Mouse (Mus musculus): ENCODE results near the gene Synrg. TPM values are rescaled to one million over a fixed set of nuclear protein-coding genes. Genes with fewer than 3 reads are reported as not detected.

The Synrg gene
- 10 to 100 TPM; 49.3 to 73.8 (median 63.4) TPM for total RNA-seq (2022)

GRCm38 (mm10) chr11:83963991-83964921 lies at the start of gene Synrg:
TSS of gene Synrg (plus strand) at chr11:83964428.
- peak; percentile 83 for DNase-seq

- DNase-seq: no peak
These were observed 49.7 kb upstream of the Synrg start for GRCm38 (mm10) chr11:83914501-83914900.

GRCm38 (mm10) chr11:83922600-83922999 lies 41.6 kb upstream of the Synrg start:
- DNase-seq: no peak

GRCm38 (mm10) chr11:83927097-83927496 lies 37.1 kb upstream of the Synrg start:
- no peak for DNase-seq

- no peak for DNase-seq
These were observed 31.6 kb upstream of the Synrg start for GRCm38 (mm10) chr11:83932506-83933106.

GRCm38 (mm10) chr11:83933376-83933775 lies 30.9 kb upstream of the Synrg start:
- DNase-seq: no peak

- DNase-seq: peak; percentile 30
These were observed 28.1 kb upstream of the Synrg start for GRCm38 (mm10) chr11:83935986-83936665.

- DNase-seq: no peak
These were observed 25.7 kb upstream of the Synrg start for GRCm38 (mm10) chr11:83938556-83938955.

GRCm38 (mm10) chr11:83941950-83942840 lies 22.0 kb upstream of the Synrg start, which contains the start of gene Ddx52:
TSS of gene Ddx52 (plus strand) at chr11:83942062.
- DNase-seq: peak; percentile 86

- no peak for DNase-seq
These were observed 7.4 kb upstream of the Synrg start for GRCm38 (mm10) chr11:83956822-83957221.

- DNase-seq: no peak
These were observed 2.2 kb upstream of the Synrg start for GRCm38 (mm10) chr11:83961983-83962382.

- DNase-seq: no peak
These were observed 3.4 kb downstream of the Synrg start for GRCm38 (mm10) chr11:83967436-83968204.

- no peak for DNase-seq
These were observed 4.0 kb downstream of the Synrg start for GRCm38 (mm10) chr11:83968205-83968575.

GRCm38 (mm10) chr11:83969040-83969439 lies 4.8 kb downstream of the Synrg start:
- no peak for DNase-seq

GRCm38 (mm10) chr11:83974561-83975346 lies 10.5 kb downstream of the Synrg start:
- no peak for DNase-seq

- no peak for DNase-seq
These were observed 11.3 kb downstream of the Synrg start for GRCm38 (mm10) chr11:83975488-83975887.

GRCm38 (mm10) chr11:83976236-83976977 lies 12.2 kb downstream of the Synrg start:
- no peak for DNase-seq

GRCm38 (mm10) chr11:83977810-83978209 lies 13.6 kb downstream of the Synrg start:
- no peak for DNase-seq

GRCm38 (mm10) chr11:83979992-83980391 lies 15.8 kb downstream of the Synrg start:
- peak; percentile 18 for DNase-seq

- DNase-seq: no peak
These were observed 17.1 kb downstream of the Synrg start for GRCm38 (mm10) chr11:83981338-83981737.
